ENCODE assay signal across 20 mouse cellular contexts in the genomic region with DNA sequence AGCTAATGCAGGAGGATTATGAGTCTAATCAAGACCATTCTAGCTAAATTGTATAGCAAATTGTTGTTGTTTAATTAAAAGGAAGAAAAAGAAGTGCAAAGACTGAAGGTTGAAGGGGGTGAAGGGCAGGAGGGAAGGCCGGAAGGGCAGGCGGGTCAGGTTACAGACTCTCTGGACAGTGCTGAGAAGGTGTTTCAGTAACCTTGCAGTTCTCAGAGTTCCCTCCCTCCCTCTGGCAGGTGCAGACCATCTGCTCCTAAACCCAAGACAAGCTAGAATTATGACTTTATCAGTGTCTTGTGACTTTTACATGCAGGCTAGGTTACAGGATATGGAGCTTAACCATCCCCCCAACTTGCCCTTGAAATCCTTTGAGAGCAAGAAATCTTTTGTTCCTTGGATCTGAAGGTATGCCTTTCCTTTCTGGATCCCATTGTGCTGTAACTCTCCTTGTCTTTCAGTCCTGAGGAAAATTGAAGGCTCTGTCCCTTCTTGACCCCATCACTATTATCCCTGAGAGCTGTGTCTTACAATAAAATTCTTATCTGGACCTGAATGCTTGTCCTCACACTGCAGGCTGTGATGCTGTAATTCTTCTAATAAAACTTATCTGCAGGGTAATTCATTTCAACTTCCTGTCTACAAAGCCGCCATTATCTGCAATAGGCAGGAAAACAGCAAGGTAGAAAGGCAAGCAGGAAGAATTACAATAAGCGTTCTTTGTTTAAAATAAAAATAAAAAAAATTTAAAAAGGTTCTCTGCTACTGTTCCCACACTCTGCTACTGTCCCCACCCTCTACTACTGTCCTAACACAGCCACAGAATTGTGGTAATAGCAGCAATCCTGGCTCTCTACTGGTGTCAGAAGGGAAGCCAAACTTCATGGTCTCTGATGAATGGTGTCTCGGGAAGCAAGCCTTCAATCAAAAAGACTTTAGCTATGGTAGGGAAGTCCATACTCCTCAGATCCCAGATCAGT. TPM values are rescaled to one million over a fixed set of nuclear protein-coding genes. Genes with fewer than 3 reads are reported as not detected.
DNase-seq lines count a peak whose midpoint lies in the region; ATAC-seq lines count a peak whose summit lies in the region.
"Had no signal": no experiment of that assay in that cellular context is flagged by ENCODE, and none has a peak within 500 bp of the region (broad histone marks: within the 10 kb centered on the region; RNA-seq: fewer than 3 reads in every experiment).

No protein-coding gene starts in this region.

- H3K4me3 ChIP-seq in neural tube, embryonic 15.5 days (replicated peaks) = no peak overlapping the region
- no peak overlapping the region for H3K4me3 ChIP-seq in embryonic facial prominence, embryonic 10.5 days
- H3K4me3 ChIP-seq: embryonic facial prominence, embryonic 15.5 days; liver, embryonic 15.5 days; midbrain, embryonic 12.5 days; myocyte had no signal

- H3K27ac ChIP-seq in neural tube, embryonic 15.5 days (replicated peaks) = no peak overlapping the region
- H3K27ac ChIP-seq in embryonic facial prominence, embryonic 10.5 days (replicated peaks) = no peak overlapping the region
- H3K27ac ChIP-seq: embryonic facial prominence, embryonic 15.5 days; liver, embryonic 15.5 days; midbrain, embryonic 12.5 days had no signal

- H3K4me2 ChIP-seq in neural tube, embryonic 15.5 days = no peak overlapping the region
- H3K4me2 ChIP-seq: embryonic facial prominence, embryonic 15.5 days; liver, embryonic 15.5 days; midbrain, embryonic 12.5 days had no signal

- no peaks in the 10 kb centered on the region for H3K36me3 ChIP-seq in neural tube, embryonic 15.5 days
- no peaks in the 10 kb centered on the region for H3K36me3 ChIP-seq in embryonic facial prominence, embryonic 10.5 days (replicated peaks)
- H3K36me3 ChIP-seq: embryonic facial prominence, embryonic 15.5 days; liver, embryonic 15.5 days; midbrain, embryonic 12.5 days had no signal

- H3K9me3 ChIP-seq in neural tube, embryonic 15.5 days (replicated peaks) = no peaks in the 10 kb centered on the region
- H3K9me3 ChIP-seq in embryonic facial prominence, embryonic 10.5 days = no peaks in the 10 kb centered on the region
- H3K9me3 ChIP-seq: embryonic facial prominence, embryonic 15.5 days; liver, embryonic 15.5 days; midbrain, embryonic 12.5 days had no signal

- ATAC-seq in neural tube, embryonic 15.5 days (ENCODE audit: low FRiP score) = 0 out of 2 replicates have a peak, but pooled peaks have one; percentile 45
- ATAC-seq: forebrain, postnatal 0 days; hindbrain, embryonic 16.5 days had no signal

- WGBS in neural tube, embryonic 15.5 days = 65% methylated on average over 5 of the region's 5 CpGs
- WGBS in embryonic facial prominence, embryonic 10.5 days = 49% methylated on average over 5 of the region's 5 CpGs

- DNase-seq in embryo, embryonic 10 days (ENCODE audit: low spot score) = peak; percentile 27
- DNase-seq in embryo, embryonic 9.5 days (ENCODE audit: extremely low spot score) = no peak
- no peak for DNase-seq in neural tube, embryonic 10.5 days (ENCODE audit: extremely low spot score, low spot score)
- DNase-seq in embryonic facial prominence, embryonic 10.5 days (ENCODE audit: low spot score) = peak; percentile 30
- DNase-seq in mesoderm, embryonic 11.5 days (ENCODE audit: low read depth, low spot score) = peak; percentile 43
- no peak for DNase-seq in left cerebral cortex, adult 11 months (ENCODE audit: low spot score)
- no peak for DNase-seq in layer of hippocampus, postnatal 14 days (ENCODE audit: low spot score in 2 of 2)
- DNase-seq: cerebellum, adult 2 months; forebrain, postnatal 0 days; gastrocnemius, postnatal 36 days; kidney, adult 8-10 months; thymus, postnatal 4 days had no signal

- no peaks in the 10 kb centered on the region for H3K27me3 ChIP-seq in neural tube, embryonic 15.5 days (replicated peaks)
- no peaks in the 10 kb centered on the region for H3K27me3 ChIP-seq in embryonic facial prominence, embryonic 10.5 days (replicated peaks; ENCODE audit: low read depth, poor library complexity, severe bottlenecking)
- H3K27me3 ChIP-seq: embryonic facial prominence, embryonic 15.5 days; liver, embryonic 15.5 days; midbrain, embryonic 12.5 days had no signal

- H3K9ac ChIP-seq in neural tube, embryonic 15.5 days (replicated peaks) = no peak overlapping the region
- H3K9ac ChIP-seq: embryonic facial prominence, embryonic 15.5 days; forebrain, postnatal 0 days; liver, embryonic 15.5 days; midbrain, embryonic 12.5 days had no signal

- H3K4me1 ChIP-seq in neural tube, embryonic 15.5 days = no peaks in the 10 kb centered on the region
- H3K4me1 ChIP-seq in embryonic facial prominence, embryonic 10.5 days = peaks cover 34% of the 10 kb centered on the region
- H3K4me1 ChIP-seq: embryonic facial prominence, embryonic 15.5 days; liver, embryonic 15.5 days had no signal

RNA-seq across cellular contexts. Expression of a gene that starts 16.7 kb away (rescaled TPM):
- polyA plus RNA-seq in neural tube, embryonic 15.5 days (2015; fragmentation: Nextera tagmentation; extraction: Ambion mirVana) = 0.51 and 1.1 TPM in 2 replicates
- polyA plus RNA-seq in embryonic facial prominence, embryonic 10.5 days (2016; fragmentation: Nextera tagmentation; extraction: Ambion mirVana) = 3.2 and 3.9 TPM in 2 replicates
- total RNA-seq in layer of hippocampus, postnatal 14 days (2021) = under 1 TPM; 0.25 to 0.31 TPM
- total RNA-seq: gastrocnemius, postnatal 36 days; hematopoietic stem cell, adult 5-6 weeks; neutrophil, adult 5-6 weeks had no signal
- polyA plus RNA-seq: myocyte had no signal

Comparison
In these comparisons a context has a peak if more than half of its experiments do, and no peak if none do; other contexts are left out.
1. DNase-seq: peak in embryo, embryonic 10 days (single experiment), embryonic facial prominence, embryonic 10.5 days (single experiment) and mesoderm, embryonic 11.5 days (single experiment); none in embryo, embryonic 9.5 days (single experiment), neural tube, embryonic 10.5 days (single experiment), left cerebral cortex, adult 11 months (single experiment) and layer of hippocampus, postnatal 14 days (0 of 2).